Mouse (Mus musculus) limb, embryonic 15.5 days (tissue): ENCODE data around the gene Olfr640. TPM values are rescaled to one million over a fixed set of nuclear protein-coding genes. Genes with fewer than 3 reads are reported as not detected.

Experiments used
- ATAC-seq: fragments of 200-750 bp; cut with Nextera tagmentation; 2 replicates; pipeline ENCODE4 v1.8.0; 2017; ENCODE audit warnings: low read depth, moderate TSS enrichment; ENCODE audit not compliant: insufficient number of reproducible peaks, low FRiP score, low TSS enrichment
- H3K27ac ChIP-seq: fragments of 300-500 bp; sonication (generic); 2 replicates; pipeline ENCODE4 v1.5.1; 2015; ENCODE audit warnings: moderate library complexity, mild to moderate bottlenecking, inconsistent platforms
- H3K27me3 ChIP-seq: fragments of 300-500 bp; sonication (generic); 2 replicates; pipeline ENCODE4 v1.6.1; 2015; ENCODE audit warnings: inconsistent platforms
- H3K36me3 ChIP-seq: fragments of 300-500 bp; sonication (generic); 2 replicates; pipeline ENCODE4 v1.6.1; 2015; ENCODE audit warnings: inconsistent platforms
- H3K4me1 ChIP-seq: fragments of 300-500 bp; sonication (generic); 2 replicates; pipeline ENCODE4 v1.6.1; 2015; ENCODE audit warnings: inconsistent platforms
- H3K4me2 ChIP-seq: fragments of 300-500 bp; sonication (generic); 2 replicates; pipeline ENCODE4 v1.6.1; 2015; ENCODE audit warnings: mild to moderate bottlenecking, inconsistent platforms
- H3K4me3 ChIP-seq: fragments of 300-500 bp; sonication (generic); 2 replicates; pipeline ENCODE4 v1.5.1; 2015; ENCODE audit warnings: mild to moderate bottlenecking, inconsistent platforms
- H3K9ac ChIP-seq: fragments of 300-500 bp; sonication (generic); 2 replicates; pipeline ENCODE4 v1.6.1; 2015; ENCODE audit warnings: inconsistent platforms
- H3K9me3 ChIP-seq: fragments of 300-500 bp; sonication (generic); 2 replicates; pipeline ENCODE4 v1.6.1; 2016; ENCODE audit warnings: inconsistent platforms
- WGBS: fragments of 180-500 bp; shearing (Covaris S2); methylation state at CpG from one replicate; pipeline ENCODE4 v1.1.7; 2015; 5-methylcytosine and 5-hydroxymethylcytosine counted together
- polyA plus RNA-seq: library from polyadenylated mRNA; unstranded; fragments of >200 nt; fragmentation: Nextera tagmentation; extraction: Ambion mirVana; gene quantifications from 2 replicates; pipeline ENCODE4 v1.2.1, GENCODE M21; 2015

The Olfr640 gene
- not detected in 2 replicates for polyA plus RNA-seq

- H3K4me2 ChIP-seq: no peak within 1 kb of the TSS
These were observed at the start of gene Olfr640 for GRCm38 (mm10) chr7:104025473-104025872. Gene Olfr640, minus strand, starts transcription at chr7:104025573.

GRCm38 (mm10) chr7:104071769-104072168 is 46.4 kb upstream of the Olfr640 start, which contains the start of gene Olfr644:
Gene Olfr644, minus strand, starts transcription at chr7:104071869.
- Histone ChIP-seq H3K36me3 (no peaks in the 10 kb centered on the region), H3K27me3 (no peaks in the 10 kb centered on the region)
- WGBS: 63% methylated on average over 2 of the region's 2 CpGs

More at GRCm38 (mm10) chr7:104025473-104025872, at the start of gene Olfr640:
- Histone ChIP-seq H3K4me3 (no peak within 1 kb of the TSS), H3K4me1 (no peaks in the 10 kb centered on the region), H3K27ac (no peak within 1 kb of the TSS), H3K36me3 (no peaks in the 10 kb centered on the region), H3K27me3 (no peaks in the 10 kb centered on the region), H3K9ac (no peak within 1 kb of the TSS), H3K9me3 (no peaks in the 10 kb centered on the region)
- no peak for ATAC-seq
- 82% methylated on average over 6 of the region's 6 CpGs for WGBS

GRCm38 (mm10) chr7:104061345-104061744 is 36.0 kb upstream of the Olfr640 start, which contains the start of gene 4930516K23Rik:
Gene 4930516K23Rik, minus strand, starts transcription at chr7:104061445.
- no peak for ATAC-seq
- no peaks in the 10 kb centered on the region for H3K4me1 ChIP-seq

More at GRCm38 (mm10) chr7:104071769-104072168, 46.4 kb upstream of the Olfr640 start, which contains the start of gene Olfr644:
- H3K4me1 ChIP-seq: no peaks in the 10 kb centered on the region
- no peak for ATAC-seq
- no peaks in the 10 kb centered on the region for H3K9me3 ChIP-seq
- H3K4me3 ChIP-seq: no peak within 1 kb of the TSS
- no peak within 1 kb of the TSS for H3K4me2 ChIP-seq
- no peak within 1 kb of the TSS for H3K9ac ChIP-seq
- no peak within 1 kb of the TSS for H3K27ac ChIP-seq

GRCm38 (mm10) chr7:104059215-104059614 is 33.8 kb upstream of the Olfr640 start:
- no peaks in the 10 kb centered on the region for H3K27me3 ChIP-seq
- no peak overlapping the region for H3K4me2 ChIP-seq
- 84% methylated on average over 1 of the region's 1 CpGs for WGBS
- no peak overlapping the region for H3K4me3 ChIP-seq
- no peak overlapping the region for H3K9ac ChIP-seq
- ATAC-seq: no peak
- H3K27ac ChIP-seq: no peak overlapping the region
- H3K36me3 ChIP-seq: no peaks in the 10 kb centered on the region
- no peaks in the 10 kb centered on the region for H3K9me3 ChIP-seq
- H3K4me1 ChIP-seq: no peaks in the 10 kb centered on the region

More at GRCm38 (mm10) chr7:104061345-104061744, 36.0 kb upstream of the Olfr640 start, which contains the start of gene 4930516K23Rik:
- Histone ChIP-seq H3K27me3 (no peaks in the 10 kb centered on the region), H3K36me3 (no peaks in the 10 kb centered on the region), H3K4me3 (no peak within 1 kb of the TSS), H3K4me2 (no peak within 1 kb of the TSS), H3K27ac (no peak within 1 kb of the TSS), H3K9me3 (no peaks in the 10 kb centered on the region), H3K9ac (no peak within 1 kb of the TSS)
- 51% methylated on average over 2 of the region's 2 CpGs for whole genome bisulfite sequencing

DNA sequence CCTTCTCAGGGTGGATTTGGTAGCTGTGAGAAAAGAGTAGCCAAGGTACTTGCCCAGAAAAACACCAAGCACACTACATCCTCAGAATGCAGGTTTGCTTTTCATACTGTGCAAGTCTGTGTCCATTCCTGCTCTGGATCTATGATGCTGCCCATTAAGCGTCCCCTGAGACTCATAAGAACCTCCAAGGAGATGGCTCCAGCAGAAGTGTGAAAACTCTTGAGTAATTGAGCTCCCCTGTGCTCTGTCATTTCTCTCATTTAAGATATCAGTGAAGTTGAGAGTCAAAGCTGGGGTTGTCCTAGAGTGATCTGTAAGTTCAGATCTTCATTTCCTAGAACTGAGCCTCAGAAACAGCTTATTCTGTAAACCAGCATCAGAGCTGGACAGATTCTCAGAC is 27.2 kb upstream of the Olfr640 start, which contains the start of gene Olfr642:
TSS of gene Olfr642 (minus strand) at position 101 of the 400 bp plus-strand sequence.
- Histone ChIP-seq H3K36me3 (no peaks in the 10 kb centered on the region), H3K27me3 (no peaks in the 10 kb centered on the region), H3K9ac (no peak within 1 kb of the TSS), H3K4me1 (no peaks in the 10 kb centered on the region), H3K4me2 (no peak within 1 kb of the TSS), H3K9me3 (no peaks in the 10 kb centered on the region), H3K27ac (no peak within 1 kb of the TSS), H3K4me3 (no peak within 1 kb of the TSS)
- 63% methylated on average over 1 of the region's 1 CpGs for WGBS
- ATAC-seq: no peak

DNA sequence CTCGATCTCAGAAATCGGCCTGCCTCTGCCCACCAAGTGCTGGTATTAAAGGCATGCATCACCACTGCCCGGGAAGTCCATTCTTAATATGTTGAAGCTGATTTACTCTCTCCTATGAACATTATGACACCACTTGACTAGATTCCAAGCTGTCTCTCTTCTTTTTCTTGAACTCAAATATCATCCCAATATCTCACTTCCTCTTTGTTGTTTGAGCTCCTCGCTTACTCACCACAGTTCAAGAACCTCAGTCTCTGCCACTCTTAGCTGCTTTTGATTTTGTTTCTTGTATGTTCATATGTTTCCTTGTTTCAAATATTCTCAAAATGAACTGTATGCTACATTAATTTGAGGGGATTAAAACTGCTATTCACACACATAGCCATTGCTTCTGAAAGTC is 25.4 kb upstream of the Olfr640 start:
- no peak overlapping the region for H3K27ac ChIP-seq
- no peaks in the 10 kb centered on the region for H3K36me3 ChIP-seq
- no peak for ATAC-seq
- H3K27me3 ChIP-seq: no peaks in the 10 kb centered on the region
- H3K4me2 ChIP-seq: no peak overlapping the region
- no peaks in the 10 kb centered on the region for H3K4me1 ChIP-seq
- no peak overlapping the region for H3K4me3 ChIP-seq
- H3K9ac ChIP-seq: no peak overlapping the region
- 89% methylated on average over 4 of the region's 4 CpGs for WGBS
- no peaks in the 10 kb centered on the region for H3K9me3 ChIP-seq

DNA sequence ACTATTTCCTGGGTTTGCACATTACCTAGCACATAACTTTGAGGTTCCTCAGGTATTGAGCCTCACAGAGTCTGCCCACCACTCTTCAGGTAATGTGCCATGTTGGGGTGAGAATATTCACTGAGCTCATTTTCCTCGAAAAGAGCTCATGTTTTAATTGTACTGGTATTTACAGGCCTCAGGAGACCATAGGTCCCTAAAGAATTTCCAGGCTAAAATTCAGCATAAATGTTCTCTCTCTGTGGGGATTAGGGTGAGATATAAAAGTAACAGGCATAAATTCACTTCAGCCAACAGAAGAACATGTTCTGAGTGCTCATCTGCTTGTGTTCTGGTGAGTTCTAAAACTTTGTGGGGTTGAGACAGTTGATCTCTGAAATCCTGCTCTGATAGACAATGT is 9.8 kb upstream of the Olfr640 start, which contains the start of gene Olfr641:
TSS of gene Olfr641 (plus strand) at position 301 of the 400 bp plus-strand sequence.
- no peak within 1 kb of the TSS for H3K4me3 ChIP-seq
- H3K36me3 ChIP-seq: no peaks in the 10 kb centered on the region
- H3K27me3 ChIP-seq: no peaks in the 10 kb centered on the region
- H3K4me1 ChIP-seq: no peaks in the 10 kb centered on the region
- no peak within 1 kb of the TSS for H3K4me2 ChIP-seq
- WGBS: 60% methylated on average over 1 of the region's 1 CpGs
- H3K9ac ChIP-seq: no peak within 1 kb of the TSS
- no peaks in the 10 kb centered on the region for H3K9me3 ChIP-seq
- H3K27ac ChIP-seq: no peak within 1 kb of the TSS
- no peak for ATAC-seq

DNA sequence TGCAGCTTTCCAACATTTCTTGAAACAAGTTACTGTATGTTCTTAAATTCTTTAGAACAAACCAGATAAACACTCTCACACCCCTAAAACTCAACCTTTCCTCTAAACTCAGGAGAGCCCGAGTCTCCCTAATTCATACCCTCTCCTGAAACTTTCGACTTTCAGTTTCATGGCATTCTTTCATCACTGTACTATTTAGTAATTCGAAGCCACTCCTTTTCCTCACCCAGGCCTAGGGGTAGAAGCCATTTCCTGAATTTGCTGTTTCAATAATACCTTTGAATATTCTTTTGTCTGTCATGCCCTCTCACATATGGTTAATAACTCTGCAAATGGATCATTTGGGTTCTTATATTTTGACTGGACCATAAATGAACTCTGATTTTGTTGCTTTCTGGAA is 1.6 kb upstream of the Olfr640 start:
- H3K36me3 ChIP-seq: no peaks in the 10 kb centered on the region
- no peaks in the 10 kb centered on the region for H3K27me3 ChIP-seq
- H3K9me3 ChIP-seq: no peaks in the 10 kb centered on the region
- WGBS: 72% methylated on average over 3 of the region's 3 CpGs
- H3K27ac ChIP-seq: no peak overlapping the region
- no peak overlapping the region for H3K9ac ChIP-seq
- no peak for ATAC-seq
- H3K4me2 ChIP-seq: no peak overlapping the region
- no peaks in the 10 kb centered on the region for H3K4me1 ChIP-seq
- H3K4me3 ChIP-seq: no peak overlapping the region

- Histone ChIP-seq H3K9me3 (no peaks in the 10 kb centered on the region), H3K27me3 (no peaks in the 10 kb centered on the region), H3K9ac (no peak overlapping the region), H3K4me1 (no peaks in the 10 kb centered on the region), H3K4me2 (no peak overlapping the region), H3K27ac (no peak overlapping the region), H3K36me3 (no peaks in the 10 kb centered on the region), H3K4me3 (no peak overlapping the region)
- ATAC-seq: no peak
- WGBS: 90% methylated on average over 6 of the region's 6 CpGs
These were observed 3.7 kb downstream of the Olfr640 start for GRCm38 (mm10) chr7:104021651-104022050.

DNA sequence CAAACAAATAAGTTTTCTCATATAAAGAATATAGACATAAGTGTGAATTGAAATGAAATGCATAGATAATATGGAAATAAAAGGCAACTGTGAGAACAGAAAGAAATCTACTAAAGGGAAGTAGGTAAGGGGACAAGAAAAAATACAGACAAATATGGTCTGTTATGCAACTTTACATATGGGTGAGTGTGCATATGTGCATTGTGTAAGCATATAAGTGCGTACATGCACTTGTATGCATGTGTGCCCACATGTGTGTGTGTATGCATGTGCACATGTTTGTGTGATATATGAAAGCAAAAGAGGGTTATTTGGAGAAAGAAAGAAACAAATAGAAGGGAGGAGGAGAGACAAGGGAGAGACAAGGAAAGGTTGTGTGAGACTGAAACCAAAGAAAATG is 6.4 kb downstream of the Olfr640 start:
- H3K4me3 ChIP-seq: no peak overlapping the region
- H3K9me3 ChIP-seq: no peaks in the 10 kb centered on the region
- WGBS: 82% methylated on average over 1 of the region's 1 CpGs
- no peaks in the 10 kb centered on the region for H3K27me3 ChIP-seq
- H3K9ac ChIP-seq: no peak overlapping the region
- H3K4me1 ChIP-seq: no peaks in the 10 kb centered on the region
- no peak overlapping the region for H3K27ac ChIP-seq
- no peak overlapping the region for H3K4me2 ChIP-seq
- ATAC-seq: no peak
- no peaks in the 10 kb centered on the region for H3K36me3 ChIP-seq

GRCm38 (mm10) chr7:104017203-104017602 is 8.2 kb downstream of the Olfr640 start, which contains the start of gene Olfr639:
Gene Olfr639, minus strand, starts transcription at chr7:104017303.
- Histone ChIP-seq H3K4me3 (no peak within 1 kb of the TSS), H3K27me3 (no peaks in the 10 kb centered on the region), H3K4me1 (no peaks in the 10 kb centered on the region), H3K9ac (no peak within 1 kb of the TSS), H3K27ac (no peak within 1 kb of the TSS), H3K4me2 (no peak within 1 kb of the TSS), H3K36me3 (no peaks in the 10 kb centered on the region), H3K9me3 (no peaks in the 10 kb centered on the region)
- no peak for ATAC-seq

DNA sequence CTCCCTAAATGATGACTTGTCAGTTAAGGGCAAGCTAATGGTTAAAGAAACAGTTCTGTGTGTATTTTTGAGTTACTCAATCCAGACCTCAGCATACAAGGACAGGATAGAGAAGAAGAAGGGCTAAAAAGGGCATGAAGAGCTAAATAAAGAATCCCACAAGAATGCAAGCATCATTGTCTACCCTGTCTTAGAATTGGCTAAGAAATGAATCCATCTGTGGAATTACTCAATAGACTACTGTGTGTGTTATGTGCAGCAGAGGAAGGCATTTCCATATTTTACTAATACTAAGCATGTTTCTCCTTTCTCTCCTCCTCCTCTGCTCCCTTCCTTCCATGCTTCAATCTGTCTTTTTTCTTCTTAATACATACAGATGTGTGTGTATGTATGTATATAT is 26.2 kb downstream of the Olfr640 start:
- Histone ChIP-seq H3K4me3 (no peak overlapping the region), H3K27ac (no peak overlapping the region), H3K27me3 (no peaks in the 10 kb centered on the region), H3K4me1 (no peaks in the 10 kb centered on the region), H3K4me2 (no peak overlapping the region), H3K9ac (no peak overlapping the region), H3K36me3 (no peaks in the 10 kb centered on the region), H3K9me3 (no peaks in the 10 kb centered on the region)
- no peak for ATAC-seq

- H3K9ac ChIP-seq: no peak within 1 kb of the TSS
- H3K27me3 ChIP-seq: no peaks in the 10 kb centered on the region
- no peak within 1 kb of the TSS for H3K27ac ChIP-seq
- no peaks in the 10 kb centered on the region for H3K9me3 ChIP-seq
- no peaks in the 10 kb centered on the region for H3K36me3 ChIP-seq
- no peak within 1 kb of the TSS for H3K4me2 ChIP-seq
- H3K4me3 ChIP-seq: no peak within 1 kb of the TSS
- ATAC-seq: no peak
- no peaks in the 10 kb centered on the region for H3K4me1 ChIP-seq
These were observed 26.9 kb downstream of the Olfr640 start, which contains the start of gene Olfr638 for GRCm38 (mm10) chr7:103998446-103998845. Gene Olfr638, plus strand, starts transcription at chr7:103998746.
